Mouse (Mus musculus) heart, embryonic 10.5 days (tissue): ENCODE measurements at regions not wholly inside any gene's neighbourhood (a gene's known extent, or its start where the extent isn't known, plus 50 kb on each side); places are given as distances from the start of the nearest gene placed in this dataset.

Source experiments
- DNase-seq: peaks from one replicate; pipeline ENCODE4 v3.0.0-alpha.2; 2017; ENCODE audit warnings: low spot score
- H3K27ac ChIP-seq: fragments of 300-500 bp; sonication (generic); 2 replicates; pipeline ENCODE4 v1.5.1; 2016; ENCODE audit warnings: mild to moderate bottlenecking
- H3K27me3 ChIP-seq: fragments of 300-500 bp; sonication (generic); 2 replicates; pipeline ENCODE4 v1.6.1; 2016; ENCODE audit warnings: mild to moderate bottlenecking; ENCODE audit not compliant: poor library complexity, insufficient read depth, severe bottlenecking
- H3K36me3 ChIP-seq: fragments of 300-500 bp; sonication (generic); 2 replicates; pipeline ENCODE4 v1.6.1; 2016; ENCODE audit warnings: mild to moderate bottlenecking, moderate library complexity
- H3K4me1 ChIP-seq: fragments of 300-500 bp; sonication (generic); 2 replicates; pipeline ENCODE4 v1.6.1; 2016; ENCODE audit warnings: mild to moderate bottlenecking
- H3K4me3 ChIP-seq: fragments of 300-500 bp; sonication (generic); 2 replicates; pipeline ENCODE4 v1.5.1; 2016; ENCODE audit warnings: mild to moderate bottlenecking, moderate library complexity
- H3K9me3 ChIP-seq: fragments of 300-500 bp; sonication (generic); 2 replicates; pipeline ENCODE4 v1.6.1; 2016; ENCODE audit warnings: mild to moderate bottlenecking, moderate library complexity
- WGBS: fragments of 180-500 bp; shearing (Covaris S2); methylation state at CpG from one replicate; pipeline ENCODE4 v1.1.7; 2016; 5-methylcytosine and 5-hydroxymethylcytosine counted together

- Histone ChIP-seq H3K9me3 (no peaks in the 10 kb centered on the region), H3K36me3 (no peaks in the 10 kb centered on the region), H3K27me3 (no peaks in the 10 kb centered on the region), H3K4me3 (no peak overlapping the region), H3K27ac (no peak overlapping the region), H3K4me1 (no peaks in the 10 kb centered on the region)
- no peak for DNase-seq
- WGBS = 81% methylated on average over 4 of the region's 4 CpGs
Measured at GRCm38 (mm10) chr15:6088498-6088897, 211.1 kb upstream of the Dab2 start.

- 89% methylated on average over 3 of the region's 3 CpGs for WGBS
- Histone ChIP-seq H3K4me3 (no peak overlapping the region), H3K36me3 (no peaks in the 10 kb centered on the region), H3K9me3 (no peaks in the 10 kb centered on the region; the same call in 1 of the 2 replicates), H3K27me3 (no peaks in the 10 kb centered on the region), H3K27ac (no peak overlapping the region), H3K4me1 (no peaks in the 10 kb centered on the region)
- no peak for DNase-seq
Measured at GRCm38 (mm10) chr15:6129697-6130096, 169.9 kb upstream of the Dab2 start.

GRCm38 (mm10) chr15:6132216-6132615 lies 167.4 kb upstream of the Dab2 start:
- Histone ChIP-seq H3K27ac (no peak overlapping the region), H3K27me3 (no peaks in the 10 kb centered on the region), H3K4me3 (no peak overlapping the region), H3K4me1 (no peaks in the 10 kb centered on the region), H3K9me3 (peaks cover 6% of the 10 kb centered on the region; the same call in 1 of the 2 replicates), H3K36me3 (no peaks in the 10 kb centered on the region)
- DNase-seq = no peak

- no peak for DNase-seq
- Histone ChIP-seq H3K4me1 (no peaks in the 10 kb centered on the region), H3K9me3 (no peaks in the 10 kb centered on the region), H3K27me3 (no peaks in the 10 kb centered on the region), H3K36me3 (no peaks in the 10 kb centered on the region), H3K4me3 (no peak overlapping the region), H3K27ac (no peak overlapping the region)
- 58% methylated on average over 2 of the region's 2 CpGs for WGBS
Measured at GRCm38 (mm10) chr15:6145071-6145470, 154.5 kb upstream of the Dab2 start.

- no peaks in the 10 kb centered on the region for H3K27me3 ChIP-seq
- no peak for DNase-seq
- no peaks in the 10 kb centered on the region for H3K36me3 ChIP-seq
- H3K4me3 ChIP-seq = no peak overlapping the region
- H3K27ac ChIP-seq = no peak overlapping the region
- 45% methylated on average over 9 of the region's 9 CpGs for WGBS
- no peaks in the 10 kb centered on the region for H3K9me3 ChIP-seq
- no peaks in the 10 kb centered on the region for H3K4me1 ChIP-seq
Measured at GRCm38 (mm10) chr15:6154706-6155105, 144.9 kb upstream of the Dab2 start.

- no peak overlapping the region for H3K4me3 ChIP-seq
- H3K9me3 ChIP-seq = no peaks in the 10 kb centered on the region; the same call in 1 of the 2 replicates
- H3K27me3 ChIP-seq = no peaks in the 10 kb centered on the region
- DNase-seq = no peak
- WGBS = 71% methylated on average over 1 of the region's 1 CpGs
- no peaks in the 10 kb centered on the region for H3K36me3 ChIP-seq
- H3K4me1 ChIP-seq = no peaks in the 10 kb centered on the region
- no peak overlapping the region for H3K27ac ChIP-seq
Measured at GRCm38 (mm10) chr15:6180261-6180660, 119.3 kb upstream of the Dab2 start.

GRCm38 (mm10) chr15:6183627-6184026 lies 116.0 kb upstream of the Dab2 start:
- no peak overlapping the region for H3K27ac ChIP-seq
- DNase-seq = no peak
- 76% methylated on average over 3 of the region's 3 CpGs for WGBS
- H3K36me3 ChIP-seq = no peaks in the 10 kb centered on the region
- no peak overlapping the region for H3K4me3 ChIP-seq
- no peaks in the 10 kb centered on the region for H3K27me3 ChIP-seq
- no peaks in the 10 kb centered on the region; the same call in 1 of the 2 replicates for H3K9me3 ChIP-seq
- no peaks in the 10 kb centered on the region for H3K4me1 ChIP-seq

GRCm38 (mm10) chr15:6191845-6192244 lies 107.7 kb upstream of the Dab2 start:
- H3K36me3 ChIP-seq = no peaks in the 10 kb centered on the region
- H3K27me3 ChIP-seq = no peaks in the 10 kb centered on the region
- no peaks in the 10 kb centered on the region for H3K9me3 ChIP-seq
- DNase-seq = no peak
- no peak overlapping the region for H3K4me3 ChIP-seq
- H3K27ac ChIP-seq = no peak overlapping the region
- H3K4me1 ChIP-seq = no peaks in the 10 kb centered on the region

GRCm38 (mm10) chr15:6207239-6207638 lies 92.3 kb upstream of the Dab2 start:
- no peak overlapping the region for H3K27ac ChIP-seq

GRCm38 (mm10) chr15:6209301-6209700 lies 90.3 kb upstream of the Dab2 start:
- no peak overlapping the region for H3K27ac ChIP-seq
- H3K9me3 ChIP-seq = no peaks in the 10 kb centered on the region
- no peaks in the 10 kb centered on the region for H3K36me3 ChIP-seq
- no peaks in the 10 kb centered on the region for H3K27me3 ChIP-seq
- H3K4me1 ChIP-seq = no peaks in the 10 kb centered on the region
- no peak for DNase-seq
- no peak overlapping the region for H3K4me3 ChIP-seq
- 19% methylated on average over 2 of the region's 2 CpGs for WGBS

More at GRCm38 (mm10) chr15:6207239-6207638, 92.3 kb upstream of the Dab2 start:
- DNase-seq = no peak
- Histone ChIP-seq H3K4me3 (no peak overlapping the region), H3K36me3 (no peaks in the 10 kb centered on the region), H3K27me3 (no peaks in the 10 kb centered on the region), H3K4me1 (no peaks in the 10 kb centered on the region), H3K9me3 (no peaks in the 10 kb centered on the region)
- 47% methylated on average over 2 of the region's 2 CpGs for WGBS

- no peaks in the 10 kb centered on the region for H3K36me3 ChIP-seq
- no peaks in the 10 kb centered on the region for H3K4me1 ChIP-seq
- H3K27ac ChIP-seq = no peak overlapping the region
- H3K9me3 ChIP-seq = no peaks in the 10 kb centered on the region
- no peaks in the 10 kb centered on the region for H3K27me3 ChIP-seq
- 65% methylated on average over 3 of the region's 3 CpGs for WGBS
- DNase-seq = no peak
- no peak overlapping the region for H3K4me3 ChIP-seq
Measured at GRCm38 (mm10) chr15:6218087-6218486, 81.5 kb upstream of the Dab2 start.

GRCm38 (mm10) chr15:6225227-6225626 lies 74.4 kb upstream of the Dab2 start:
- H3K27ac ChIP-seq = no peak overlapping the region
- H3K9me3 ChIP-seq = no peaks in the 10 kb centered on the region
- no peaks in the 10 kb centered on the region for H3K27me3 ChIP-seq
- H3K4me3 ChIP-seq = no peak overlapping the region
- H3K36me3 ChIP-seq = no peaks in the 10 kb centered on the region
- no peaks in the 10 kb centered on the region for H3K4me1 ChIP-seq
- no peak for DNase-seq
- 69% methylated on average over 1 of the region's 1 CpGs for WGBS

GRCm38 (mm10) chr15:6230618-6231017 lies 69.0 kb upstream of the Dab2 start:
- Histone ChIP-seq H3K27ac (no peak overlapping the region), H3K27me3 (no peaks in the 10 kb centered on the region), H3K9me3 (no peaks in the 10 kb centered on the region), H3K36me3 (no peaks in the 10 kb centered on the region), H3K4me1 (peaks cover 12% of the 10 kb centered on the region), H3K4me3 (no peak overlapping the region)
- no peak for DNase-seq
- 65% methylated on average over 7 of the region's 7 CpGs for WGBS

GRCm38 (mm10) chr15:6231308-6232103 lies 68.1 kb upstream of the Dab2 start:
- H3K9me3 ChIP-seq = no peaks in the 10 kb centered on the region
- no peak overlapping the region for H3K4me3 ChIP-seq
- H3K27ac ChIP-seq = no peak overlapping the region
- no peak for DNase-seq
- peaks cover 12% of the 10 kb centered on the region for H3K4me1 ChIP-seq
- no peaks in the 10 kb centered on the region for H3K36me3 ChIP-seq
- no peaks in the 10 kb centered on the region for H3K27me3 ChIP-seq
- WGBS = 46% methylated on average over 12 of the region's 12 CpGs
